Mouse (Mus musculus) monocyte, adult 5-6 weeks (primary cell): ENCODE data around the gene Hist1h3b. TPM values are rescaled to one million over a fixed set of nuclear protein-coding genes. Genes with fewer than 3 reads are reported as not detected.
"Not testable (repeated sequence)": the region's sequence is repeated elsewhere in the genome, so short reads cannot be mapped to it uniquely, and the experiment has no call there.

Experiments
- ATAC-seq: fragments of 153-309, 156-312 bp; replicated peaks from 2 replicates; pipeline ENCODE4 v1.8.0; 2017; ENCODE audit warnings: mild to moderate bottlenecking; ENCODE audit not compliant: low TSS enrichment, insufficient number of reproducible peaks, severe bottlenecking, poor library complexity, low FRiP score
- total RNA-seq: library from RNA; stranded (forward); fragments of 200-1000, 200-491, 200-594 nt; gene quantifications from 3 replicates; pipeline ENCODE4 v1.2.3, GENCODE M21; 2017

Gene Hist1h3b
- total RNA-seq, 1 experiment from 2014 or later: not detected

GRCm38 (mm10) chr13:23764324-23765171 lies 12.5 kb downstream of the Hist1h3b start:
- no peak for ATAC-seq

- ATAC-seq: no peak
These were observed 13.1 kb downstream of the Hist1h3b start for GRCm38 (mm10) chr13:23765172-23765513.

- ATAC-seq: no peak
These were observed 14.7 kb downstream of the Hist1h3b start for GRCm38 (mm10) chr13:23766772-23767171.

- ATAC-seq: no peak
These were observed 16.8 kb downstream of the Hist1h3b start for GRCm38 (mm10) chr13:23768834-23769397.

GRCm38 (mm10) chr13:23769613-23770012 lies 17.5 kb downstream of the Hist1h3b start, which contains the start of gene Trim38:
Gene Trim38 (plus strand): TSS chr13:23769913.
- ATAC-seq: not testable (repeated sequence)

- ATAC-seq: peak; percentile 50; the same call in 1 of the 2 replicates
These were observed 20.7 kb downstream of the Hist1h3b start for GRCm38 (mm10) chr13:23772561-23773313.

- ATAC-seq: no peak
These were observed 26.3 kb downstream of the Hist1h3b start for GRCm38 (mm10) chr13:23778339-23778738.

- ATAC-seq: no peak
These were observed 27.0 kb downstream of the Hist1h3b start for GRCm38 (mm10) chr13:23779025-23779424.

GRCm38 (mm10) chr13:23792520-23792919 lies 40.5 kb downstream of the Hist1h3b start:
- ATAC-seq: peak; percentile 80

- peak; percentile 94 for ATAC-seq
These were observed 47.3 kb downstream of the Hist1h3b start for GRCm38 (mm10) chr13:23799405-23799804.

Other genes with a start within 250 kb of the Hist1h3b start
- gene Hist1h4h, start 221.2 kb upstream of the Hist1h3b start, total RNA-seq: 24.5 to 149 TPM (median 46.4 TPM) in 3 replicates
- 1.4 to 11.6 TPM in 2 of 3 replicates, not detected in the other for gene Hist1h2af, start 218.4 kb upstream of the Hist1h3b start, total RNA-seq
- gene Hist1h3g, start 216.8 kb upstream of the Hist1h3b start, total RNA-seq: not detected in 3 replicates
- 0.21 to 4.4 TPM (median 2.1 TPM) in 3 replicates for gene Hist1h2bh, start 208.9 kb upstream of the Hist1h3b start, total RNA-seq
- 0.53 to 21.8 TPM (median 16.4 TPM) in 3 replicates for gene Hist1h3f, start 208.2 kb upstream of the Hist1h3b start, total RNA-seq
- gene Hist1h4f, start 200.6 kb upstream of the Hist1h3b start, total RNA-seq: 42.2 to 123 TPM (median 49.9 TPM) in 3 replicates
- 16.3 to 25.9 TPM (median 21.9 TPM) in 3 replicates for gene Hist1h1d, start 199.0 kb upstream of the Hist1h3b start, total RNA-seq
- gene Hist1h3e, start 189.9 kb upstream of the Hist1h3b start, total RNA-seq: 12.4 to 48.1 TPM (median 39.4 TPM) in 3 replicates
- gene Hist1h2ae, start 181.0 kb upstream of the Hist1h3b start, total RNA-seq: 6.1 to 28.4 TPM (median 15.0 TPM) in 3 replicates
- gene Hist1h2bg, start 180.9 kb upstream of the Hist1h3b start, total RNA-seq: 86.4 to 193 TPM (median 86.9 TPM) in 3 replicates
- 19.2 to 51.4 TPM (median 45.4 TPM) in 3 replicates for gene Hist1h2bf, start 178.1 kb upstream of the Hist1h3b start, total RNA-seq
- 1.5 to 92.8 TPM (median 16.7 TPM) in 3 replicates for gene Hist1h2ad, start 177.9 kb upstream of the Hist1h3b start, total RNA-seq
- gene Hist1h3d, start 176.5 kb upstream of the Hist1h3b start, total RNA-seq: 1.5 to 3.3 TPM (median 2.1 TPM) in 3 replicates
- gene Hist1h4d, start 170.7 kb upstream of the Hist1h3b start, total RNA-seq: 78.9 to 170 TPM (median 90.0 TPM) in 3 replicates
- gene Hist1h2be, start 131.1 kb upstream of the Hist1h3b start, total RNA-seq: 13.1 to 35.9 TPM (median 14.5 TPM) in 3 replicates
- gene Hist1h1e, start 129.7 kb upstream of the Hist1h3b start, total RNA-seq: 81.6 to 216 TPM (median 97.2 TPM) in 3 replicates
- 5.0 to 8.9 TPM (median 8.3 TPM) in 3 replicates for gene Hist1h2ac, start 68.3 kb upstream of the Hist1h3b start, total RNA-seq
- gene Hist1h2bc, start 68.1 kb upstream of the Hist1h3b start, total RNA-seq: 28.7 to 101 TPM (median 49.7 TPM) in 3 replicates
- not detected in 3 replicates for gene Hist1h1t, start 56.5 kb upstream of the Hist1h3b start, total RNA-seq
- gene Hist1h4c, start 53.8 kb upstream of the Hist1h3b start, total RNA-seq: 82.1 to 150 TPM (median 93.5 TPM) in 3 replicates
- gene Hfe, start 41.4 kb upstream of the Hist1h3b start, total RNA-seq: 90.6 to 170 TPM (median 150 TPM) in 3 replicates
- gene Hist1h1c, start 13.5 kb upstream of the Hist1h3b start, total RNA-seq: 589 to 739 TPM (median 677 TPM) in 3 replicates
- 6.8 TPM in 1 of 3 replicates, not detected in the others for gene Hist1h3c, start 6.7 kb upstream of the Hist1h3b start, total RNA-seq
- gene Hist1h2bb, start 5.5 kb upstream of the Hist1h3b start, total RNA-seq: 151 to 300 TPM (median 178 TPM) in 3 replicates
- gene Hist1h2ab, start 1.1 kb upstream of the Hist1h3b start, total RNA-seq: 64.3 to 74.6 TPM in 2 of 3 replicates, not detected in the other
- gene Hist1h4b, start 4.7 kb downstream of the Hist1h3b start, total RNA-seq: 10.8 to 62.1 TPM (median 12.1 TPM) in 3 replicates
- 43.2 to 186 TPM (median 59.3 TPM) in 3 replicates for gene Hist1h4a, start 9.0 kb downstream of the Hist1h3b start, total RNA-seq
- 4.6 to 86.2 TPM (median 18.3 TPM) in 3 replicates for gene Hist1h3a, start 10.1 kb downstream of the Hist1h3b start, total RNA-seq
- 55.4 to 86.3 TPM (median 64.8 TPM) in 3 replicates for gene Hist1h1a, start 11.4 kb downstream of the Hist1h3b start, total RNA-seq
- not detected in 3 replicates for gene Trim38, start 17.6 kb downstream of the Hist1h3b start, total RNA-seq
- not detected in 3 replicates for gene Slc17a2, start 54.7 kb downstream of the Hist1h3b start, total RNA-seq
- gene Slc17a3, start 87.2 kb downstream of the Hist1h3b start, total RNA-seq: not detected in 3 replicates
- not detected in 3 replicates for gene Slc17a1, start 115.5 kb downstream of the Hist1h3b start, total RNA-seq
- not detected in 3 replicates for gene Slc17a4, start 162.7 kb downstream of the Hist1h3b start, total RNA-seq
- not detected in 3 replicates for gene Hist1h2ba, start 181.9 kb downstream of the Hist1h3b start, total RNA-seq
- not detected in 3 replicates for gene Hist1h2aa, start 182.2 kb downstream of the Hist1h3b start, total RNA-seq
- not detected in 3 replicates for gene Scgn, start 238.9 kb downstream of the Hist1h3b start, total RNA-seq